Mouse (Mus musculus) testis, adult 10 weeks (tissue): ENCODE measurements around the gene Mfn2. TPM values are rescaled to one million over a fixed set of nuclear protein-coding genes. Genes with fewer than 3 reads are reported as not detected.

Source experiments
- polyA plus RNA-seq: library from polyadenylated mRNA; stranded (reverse); fragments of 350-450 nt; fragmentation: Illumina TruSeq; extraction: RNeasy Lipid Tissue Mini Kit (QIAGEN cat#74804); gene quantifications from one replicate; pipeline ENCODE4 v1.2.3, GENCODE M21; 2014; ENCODE audit warnings: low read depth, low replicate concordance

Mfn2 gene
- 35.9 TPM for polyA plus RNA-seq

DNA sequence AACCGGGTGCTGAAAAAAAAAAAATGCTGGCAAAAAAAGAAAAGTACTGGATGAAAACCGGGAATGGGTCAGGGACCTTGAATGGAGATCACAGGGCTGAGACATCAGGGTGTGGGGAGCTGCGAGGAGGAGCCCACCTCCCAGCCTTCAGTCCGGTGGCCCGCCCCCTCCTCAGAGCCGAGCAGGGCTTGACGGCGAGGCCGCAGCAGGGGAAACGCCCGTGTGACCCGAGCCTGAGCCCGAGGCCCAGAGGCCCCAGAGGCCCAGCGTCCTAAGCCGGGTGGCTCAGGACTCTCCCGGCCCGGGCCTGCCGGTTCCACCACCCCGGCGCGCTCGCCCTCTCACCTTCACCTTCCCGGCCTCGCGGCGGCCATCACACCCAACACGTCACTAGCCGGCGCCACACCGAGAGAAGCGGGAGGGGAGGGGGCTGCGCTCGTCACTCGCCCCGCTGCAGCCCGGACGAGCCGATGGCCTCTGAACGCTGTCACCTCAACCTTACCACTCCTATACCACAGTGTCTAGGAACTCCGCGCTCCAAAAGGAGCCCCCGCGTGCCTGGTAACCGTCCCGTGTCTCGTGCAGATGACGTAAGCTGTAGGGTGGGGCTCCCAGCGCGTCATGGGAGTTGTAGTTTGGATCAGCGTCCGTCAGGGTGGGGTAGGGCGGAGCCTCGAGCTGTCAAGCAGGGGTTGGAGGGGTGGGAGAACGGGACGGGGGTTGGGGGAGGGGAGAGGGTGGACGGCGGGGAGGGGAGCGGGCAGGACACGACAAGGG is at the start of gene Mfn2:
TSS of gene Mfn2 (minus strand) at position 392 of the 777 bp plus-strand sequence.

DNA sequence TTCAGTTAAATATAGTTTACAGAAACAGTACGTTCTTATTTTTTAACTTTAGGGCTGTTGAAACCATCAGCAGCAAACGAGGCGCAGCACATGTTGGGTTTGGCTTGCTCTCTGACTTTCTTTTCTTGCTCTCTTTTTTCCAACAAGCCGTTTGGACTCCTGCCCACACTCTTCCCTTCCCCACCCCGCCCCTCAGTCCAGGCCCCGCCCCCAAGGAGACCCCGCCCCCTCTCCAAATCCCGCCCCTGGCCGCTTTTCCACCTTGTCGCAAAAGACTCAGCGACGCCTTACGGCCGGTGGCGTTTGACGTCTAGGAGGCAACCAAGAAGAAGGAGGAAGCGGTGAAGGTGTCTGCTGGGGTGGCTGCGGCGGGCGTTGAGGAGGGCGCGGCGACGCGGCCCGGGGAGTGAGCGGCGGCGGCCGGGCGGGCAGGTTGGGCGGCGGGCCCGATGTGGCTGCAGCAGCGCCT is 36.1 kb upstream of the Mfn2 start, which contains the start of gene 2510039O18Rik:
TSS of gene 2510039O18Rik (plus strand) at position 320 of the 469 bp plus-strand sequence.

DNA sequence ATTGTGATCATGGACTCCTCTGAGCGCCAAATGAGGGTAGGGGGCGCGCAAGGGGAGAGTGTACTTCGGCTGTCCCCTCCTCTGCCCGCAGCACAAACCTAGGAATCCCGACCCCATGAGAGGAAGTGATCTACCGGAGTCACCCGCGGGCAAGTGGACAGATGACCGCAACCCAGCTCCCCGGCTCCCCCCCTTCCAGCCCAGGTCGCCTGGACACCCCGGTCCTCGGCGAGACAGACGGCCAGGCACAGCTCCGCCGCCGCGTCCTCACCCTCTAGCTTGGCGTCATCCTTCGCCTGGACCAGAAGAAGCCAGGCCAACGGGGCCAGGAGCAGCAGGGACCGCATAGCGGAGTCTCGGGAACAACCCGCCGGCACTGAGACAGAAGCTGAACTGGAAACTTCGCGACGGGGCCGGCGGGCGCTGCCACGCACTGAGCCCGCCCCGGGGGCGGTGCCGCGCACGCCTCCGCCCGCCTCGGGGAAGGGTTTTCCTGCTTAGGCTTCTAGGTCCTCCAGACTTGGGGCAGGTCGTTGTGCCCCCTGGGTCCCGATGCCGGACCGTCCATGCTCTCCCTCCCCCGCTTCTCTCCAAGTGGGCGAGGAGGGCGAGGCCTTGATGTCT is 31.9 kb upstream of the Mfn2 start, which contains the start of gene Plod1:
TSS of gene Plod1 (minus strand) at position 437 of the 624 bp plus-strand sequence.

DNA sequence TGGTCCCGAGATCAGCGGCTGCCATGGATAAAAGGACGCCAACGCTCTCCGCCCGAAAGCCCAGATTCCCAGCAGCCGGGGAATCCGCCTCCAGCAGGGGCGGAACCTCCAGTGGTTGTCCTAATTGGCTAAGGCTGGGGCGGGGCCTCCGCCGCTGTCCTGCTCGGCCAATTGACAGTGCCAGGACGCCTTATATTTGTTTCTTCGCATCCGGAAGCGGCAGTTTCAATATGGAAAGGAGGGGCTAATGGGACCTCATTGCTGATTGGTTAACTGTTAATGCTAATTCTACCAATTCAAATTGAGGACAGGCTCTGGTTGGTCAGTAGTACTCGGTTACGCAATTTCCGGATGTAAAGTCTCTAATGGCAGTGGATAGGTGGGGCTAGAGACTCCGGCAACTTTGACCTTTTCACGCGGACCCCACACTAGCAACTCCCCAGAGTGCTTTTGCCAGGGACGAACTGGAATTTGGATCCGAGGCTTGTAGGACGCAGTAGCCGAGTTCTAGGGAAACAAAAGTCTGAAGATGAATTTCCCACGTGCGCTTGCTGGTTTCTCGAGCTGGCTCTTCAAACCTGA is 36.0 kb downstream of the Mfn2 start, which contains the start of the genes Miip and Fv1:
TSS of gene Miip (minus strand) at position 367 of the 582 bp plus-strand sequence.
TSS of gene Fv1 (plus strand) at position 530 of the 582 bp plus-strand sequence.

DNA sequence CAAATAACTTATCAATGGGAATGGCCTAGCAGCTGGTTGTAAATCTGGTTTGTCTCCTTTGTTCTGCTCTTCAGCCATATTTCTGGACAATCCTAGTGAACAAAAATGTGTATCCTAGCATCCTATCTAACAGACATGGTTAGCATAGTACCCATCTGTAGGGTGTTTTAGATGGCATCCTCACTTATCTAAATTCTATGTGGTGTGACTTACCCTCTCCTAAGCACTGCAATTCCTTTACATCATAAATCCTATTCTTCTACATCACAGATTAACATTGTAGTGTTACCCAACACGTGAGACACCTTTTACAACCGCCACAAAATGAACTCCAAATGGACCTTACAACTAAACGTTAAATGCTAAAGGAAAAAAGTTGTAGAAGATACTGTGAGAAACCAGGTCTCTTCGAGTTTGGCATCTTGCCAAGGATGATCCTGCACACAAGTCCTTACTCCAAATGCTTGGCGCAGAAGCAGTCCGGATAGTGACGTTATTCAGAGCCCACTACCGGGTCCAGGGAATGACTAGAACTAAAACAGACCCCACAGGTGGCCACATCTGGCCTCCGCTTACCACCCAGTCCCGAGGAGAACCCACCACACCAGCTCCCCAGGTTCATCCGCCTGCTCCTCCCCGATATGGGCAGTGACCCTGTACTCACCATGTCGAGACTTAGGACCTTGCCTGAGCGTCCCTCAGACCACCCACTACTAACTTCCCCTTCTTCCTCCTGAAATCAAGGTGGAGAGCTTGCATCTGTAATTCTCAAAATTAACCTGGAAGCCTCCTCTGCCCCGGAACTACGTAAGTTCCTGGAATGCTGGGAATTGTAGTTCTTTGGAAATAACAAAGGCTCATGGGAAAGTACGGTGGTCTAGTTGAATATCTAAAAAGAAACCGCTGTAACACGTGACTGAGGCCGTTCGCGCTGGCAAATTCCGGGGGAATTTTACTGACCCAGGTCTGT is 56.6 kb downstream of the Mfn2 start, which contains the start of gene Zfp933:
TSS of gene Zfp933 (minus strand) at position 753 of the 970 bp plus-strand sequence.

Other genes starting within 250 kb of the Mfn2 start
- 5.6 TPM for gene Zfp534, start 202.2 kb downstream of the Mfn2 start, polyA plus RNA-seq
- gene Zfp984, start 94.9 kb downstream of the Mfn2 start, polyA plus RNA-seq, result 11.3 TPM
- gene Zfp933, start 56.3 kb downstream of the Mfn2 start, polyA plus RNA-seq, result 28.0 TPM
- 5.1 TPM for gene Miip, start 35.9 kb downstream of the Mfn2 start, polyA plus RNA-seq
- 6.3 TPM for gene Fv1, start 35.7 kb downstream of the Mfn2 start, polyA plus RNA-seq
- gene Plod1, start 32.1 kb upstream of the Mfn2 start, polyA plus RNA-seq, result 0.45 TPM
- 5.2 TPM for gene 2510039O18Rik, start 36.2 kb upstream of the Mfn2 start, polyA plus RNA-seq
- not detected for gene Nppb, start 81.1 kb upstream of the Mfn2 start, polyA plus RNA-seq
- gene Nppa, start 96.0 kb upstream of the Mfn2 start, polyA plus RNA-seq, result not detected
- gene Clcn6, start 134.1 kb upstream of the Mfn2 start, polyA plus RNA-seq, result 4.0 TPM
- 2.7 TPM for gene Mthfr, start 134.4 kb upstream of the Mfn2 start, polyA plus RNA-seq
- gene Agtrap, start 183.3 kb upstream of the Mfn2 start, polyA plus RNA-seq, result 8.2 TPM
- gene Mad2l2, start 225.7 kb upstream of the Mfn2 start, polyA plus RNA-seq, result 36.6 TPM
- gene Draxin, start 226.0 kb upstream of the Mfn2 start, polyA plus RNA-seq, result 0.20 TPM
- gene Fbxo6, start 247.4 kb upstream of the Mfn2 start, polyA plus RNA-seq, result 1.8 TPM